Mouse (Mus musculus): ENCODE data around the gene Igf2r. TPM values are rescaled to one million over a fixed set of nuclear protein-coding genes. Genes with fewer than 3 reads are reported as not detected.
A peak's percentile ranks its signal among the peaks of the same experiment; 100 is the strongest.

Igf2r gene
- polyA plus RNA-seq, 1 experiment from 2014 or later = 45.0 TPM

GRCm38 (mm10) chr17:12722622-12723021, 46.8 kb downstream of the Igf2r start:
- H3K4me1 ChIP-seq = peaks cover 72% of the 10 kb centered on the region
- H3K27ac ChIP-seq = peak overlapping the region; percentile 93
- no peak overlapping the region for H3K4me3 ChIP-seq
- no peak overlapping the region for H3K4me2 ChIP-seq
- no peaks in the 10 kb centered on the region for H3K9me3 ChIP-seq
- H3K9ac ChIP-seq = no peak overlapping the region
- WGBS = 29% methylated on average over 8 of the region's 8 CpGs
- H3K36me3 ChIP-seq = peaks cover 36% of the 10 kb centered on the region
- H3K27me3 ChIP-seq = no peaks in the 10 kb centered on the region
- ATAC-seq (ENCODE audit: insufficient number of reproducible peaks, low FRiP score, low TSS enrichment, low read depth) = peak; percentile 49; the same call in 1 of the 2 replicates

GRCm38 (mm10) chr17:12721118-12721886, 48.2 kb downstream of the Igf2r start:
- Histone ChIP-seq H3K36me3 (peaks cover 45% of the 10 kb centered on the region), H3K27ac (peak overlapping the region; percentile 93), H3K9me3 (no peaks in the 10 kb centered on the region), H3K9ac (no peak overlapping the region), H3K4me3 (no peak overlapping the region), H3K4me1 (peaks cover 71% of the 10 kb centered on the region), H3K4me2 (no peak overlapping the region), H3K27me3 (no peaks in the 10 kb centered on the region)
- no peak for ATAC-seq (ENCODE audit: insufficient number of reproducible peaks, low FRiP score, low TSS enrichment, low read depth)
- 69% methylated on average over 5 of the region's 5 CpGs for WGBS

GRCm38 (mm10) chr17:12718251-12718650, 51.2 kb downstream of the Igf2r start:
- H3K9ac ChIP-seq = no peak overlapping the region
- no peak overlapping the region for H3K4me3 ChIP-seq
- no peak overlapping the region for H3K4me2 ChIP-seq
- peak; percentile 62; the same call in 1 of the 2 replicates for ATAC-seq (ENCODE audit: insufficient number of reproducible peaks, low FRiP score, low TSS enrichment, low read depth)
- no peaks in the 10 kb centered on the region for H3K9me3 ChIP-seq
- peaks cover 63% of the 10 kb centered on the region for H3K36me3 ChIP-seq
- peak overlapping the region; percentile 74 for H3K27ac ChIP-seq
- WGBS = 28% methylated on average over 7 of the region's 7 CpGs
- H3K27me3 ChIP-seq = no peaks in the 10 kb centered on the region
- peaks cover 51% of the 10 kb centered on the region for H3K4me1 ChIP-seq

GRCm38 (mm10) chr17:12717445-12717844, 52.0 kb downstream of the Igf2r start:
- H3K4me1 ChIP-seq = peaks cover 51% of the 10 kb centered on the region
- H3K9me3 ChIP-seq = no peaks in the 10 kb centered on the region
- 78% methylated on average over 4 of the region's 4 CpGs for WGBS
- no peak overlapping the region for H3K4me3 ChIP-seq
- H3K27ac ChIP-seq = peak overlapping the region; percentile 74
- H3K27me3 ChIP-seq = no peaks in the 10 kb centered on the region
- no peak overlapping the region for H3K4me2 ChIP-seq
- peaks cover 67% of the 10 kb centered on the region for H3K36me3 ChIP-seq
- no peak for ATAC-seq (ENCODE audit: insufficient number of reproducible peaks, low FRiP score, low TSS enrichment, low read depth)
- no peak overlapping the region for H3K9ac ChIP-seq

GRCm38 (mm10) chr17:12715032-12715431, 54.4 kb downstream of the Igf2r start:
- no peak overlapping the region for H3K9ac ChIP-seq
- H3K36me3 ChIP-seq = peaks cover 71% of the 10 kb centered on the region
- no peak overlapping the region for H3K4me2 ChIP-seq
- H3K27me3 ChIP-seq = no peaks in the 10 kb centered on the region
- WGBS = 64% methylated on average over 1 of the region's 1 CpGs
- no peak for ATAC-seq (ENCODE audit: insufficient number of reproducible peaks, low FRiP score, low TSS enrichment, low read depth)
- H3K4me1 ChIP-seq = peaks cover 39% of the 10 kb centered on the region
- H3K9me3 ChIP-seq = no peaks in the 10 kb centered on the region
- no peak overlapping the region for H3K4me3 ChIP-seq
- no peak overlapping the region for H3K27ac ChIP-seq

GRCm38 (mm10) chr17:12714080-12714561, 55.3 kb downstream of the Igf2r start:
- no peaks in the 10 kb centered on the region for H3K9me3 ChIP-seq
- peaks cover 33% of the 10 kb centered on the region for H3K4me1 ChIP-seq
- H3K4me3 ChIP-seq = no peak overlapping the region
- H3K4me2 ChIP-seq = no peak overlapping the region
- H3K36me3 ChIP-seq = peaks cover 70% of the 10 kb centered on the region
- 71% methylated on average over 5 of the region's 5 CpGs for WGBS
- no peak for ATAC-seq (ENCODE audit: insufficient number of reproducible peaks, low FRiP score, low TSS enrichment, low read depth)
- no peak overlapping the region for H3K27ac ChIP-seq
- H3K9ac ChIP-seq = no peak overlapping the region
- H3K27me3 ChIP-seq = no peaks in the 10 kb centered on the region

GRCm38 (mm10) chr17:12712993-12713392, 56.5 kb downstream of the Igf2r start:
- Histone ChIP-seq H3K9me3 (no peaks in the 10 kb centered on the region), H3K9ac (no peak overlapping the region), H3K4me3 (no peak overlapping the region), H3K27ac (peak overlapping the region; percentile 50; the same call in 1 of the 2 replicates), H3K4me2 (no peak overlapping the region), H3K27me3 (no peaks in the 10 kb centered on the region), H3K4me1 (peaks cover 31% of the 10 kb centered on the region), H3K36me3 (peaks cover 72% of the 10 kb centered on the region)
- WGBS = 86% methylated on average over 3 of the region's 3 CpGs
- ATAC-seq (ENCODE audit: insufficient number of reproducible peaks, low FRiP score, low TSS enrichment, low read depth) = no peak

- Histone ChIP-seq H3K4me2 (no peak overlapping the region), H3K9me3 (no peaks in the 10 kb centered on the region), H3K27ac (peak overlapping the region; percentile 50; the same call in 1 of the 2 replicates), H3K4me3 (no peak overlapping the region), H3K9ac (no peak overlapping the region), H3K4me1 (peaks cover 24% of the 10 kb centered on the region), H3K36me3 (peaks cover 70% of the 10 kb centered on the region), H3K27me3 (no peaks in the 10 kb centered on the region)
- ATAC-seq (ENCODE audit: insufficient number of reproducible peaks, low FRiP score, low TSS enrichment, low read depth) = no peak
These were observed 57.3 kb downstream of the Igf2r start for GRCm38 (mm10) chr17:12712191-12712590.

- 83% methylated on average over 2 of the region's 2 CpGs for WGBS
These were observed 58.5 kb downstream of the Igf2r start for GRCm38 (mm10) chr17:12710976-12711375.

GRCm38 (mm10) chr17:12710050-12710780, 59.2 kb downstream of the Igf2r start:
- 72% methylated on average over 13 of the region's 13 CpGs for WGBS
- peak overlapping the region; percentile 14; the same call in 1 of the 2 replicates for H3K27ac ChIP-seq

More at GRCm38 (mm10) chr17:12710976-12711375, 58.5 kb downstream of the Igf2r start:
- no peak overlapping the region for H3K4me3 ChIP-seq
- peaks cover 24% of the 10 kb centered on the region for H3K4me1 ChIP-seq
- no peaks in the 10 kb centered on the region for H3K9me3 ChIP-seq
- ATAC-seq (ENCODE audit: insufficient number of reproducible peaks, low FRiP score, low TSS enrichment, low read depth) = no peak
- no peak overlapping the region for H3K9ac ChIP-seq
- peaks cover 65% of the 10 kb centered on the region for H3K36me3 ChIP-seq
- peak overlapping the region; percentile 14; the same call in 1 of the 2 replicates for H3K27ac ChIP-seq
- no peak overlapping the region for H3K4me2 ChIP-seq
- no peaks in the 10 kb centered on the region for H3K27me3 ChIP-seq

GRCm38 (mm10) chr17:12708398-12708797, 61.1 kb downstream of the Igf2r start:
- Histone ChIP-seq H3K4me3 (no peak overlapping the region), H3K4me2 (no peak overlapping the region), H3K4me1 (peaks cover 14% of the 10 kb centered on the region), H3K27ac (no peak overlapping the region), H3K27me3 (no peaks in the 10 kb centered on the region), H3K36me3 (peaks cover 65% of the 10 kb centered on the region), H3K9ac (no peak overlapping the region), H3K9me3 (no peaks in the 10 kb centered on the region)
- ATAC-seq (ENCODE audit: insufficient number of reproducible peaks, low FRiP score, low TSS enrichment, low read depth) = no peak
- 90% methylated on average over 3 of the region's 3 CpGs for WGBS

More at GRCm38 (mm10) chr17:12710050-12710780, 59.2 kb downstream of the Igf2r start:
- Histone ChIP-seq H3K9me3 (no peaks in the 10 kb centered on the region), H3K4me1 (peaks cover 24% of the 10 kb centered on the region), H3K4me3 (no peak overlapping the region), H3K4me2 (no peak overlapping the region), H3K36me3 (peaks cover 63% of the 10 kb centered on the region), H3K27me3 (no peaks in the 10 kb centered on the region), H3K9ac (no peak overlapping the region)
- ATAC-seq (ENCODE audit: insufficient number of reproducible peaks, low FRiP score, low TSS enrichment, low read depth) = no peak; the same call in 1 of the 2 replicates

- no peaks in the 10 kb centered on the region for H3K27me3 ChIP-seq
- H3K4me1 ChIP-seq = 0 out of 2 replicates have a peak, but pooled peaks cover under 1% of the 10 kb centered on the region
- peaks cover 75% of the 10 kb centered on the region for H3K36me3 ChIP-seq
- 84% methylated on average over 10 of the region's 10 CpGs for WGBS
- no peak overlapping the region for H3K27ac ChIP-seq
- no peak overlapping the region for H3K4me2 ChIP-seq
- no peaks in the 10 kb centered on the region for H3K9me3 ChIP-seq
- ATAC-seq (ENCODE audit: insufficient number of reproducible peaks, low FRiP score, low TSS enrichment, low read depth) = no peak
- H3K4me3 ChIP-seq = no peak overlapping the region
- H3K9ac ChIP-seq = no peak overlapping the region
These were observed 62.8 kb downstream of the Igf2r start for GRCm38 (mm10) chr17:12706590-12707049.
